Mouse (Mus musculus) stomach, embryonic 16.5 days (tissue): ENCODE data around the gene Smg9. TPM values are rescaled to one million over a fixed set of nuclear protein-coding genes. Genes with fewer than 3 reads are reported as not detected.
A peak's percentile ranks its signal among the peaks of the same experiment; 100 is the strongest.

Experiments
- ATAC-seq: fragments of 200-750 bp; cut with Nextera tagmentation; 2 replicates; pipeline ENCODE4 v1.8.0; 2017; ENCODE audit warnings: moderate number of reproducible peaks, moderate TSS enrichment; ENCODE audit not compliant: insufficient read depth, low FRiP score
- H3K27ac ChIP-seq: fragments of 300-500 bp; sonication (generic); 2 replicates; pipeline ENCODE4 v1.5.1; 2014; ENCODE audit warnings: low read length
- H3K27me3 ChIP-seq: fragments of 300-500 bp; sonication (generic); 2 replicates; pipeline ENCODE4 v1.6.1; 2014; ENCODE audit warnings: low read length, control low read depth, mixed read lengths; ENCODE audit not compliant: control insufficient read depth, insufficient read depth
- H3K36me3 ChIP-seq: fragments of 300-500 bp; sonication (generic); 2 replicates; pipeline ENCODE4 v1.6.1; 2014; ENCODE audit warnings: low read length; ENCODE audit not compliant: control insufficient read depth, insufficient read depth
- H3K4me1 ChIP-seq: fragments of 300-500 bp; sonication (generic); 2 replicates; pipeline ENCODE4 v1.6.1; 2014; ENCODE audit warnings: low read length, control low read depth, mixed read lengths; ENCODE audit not compliant: control insufficient read depth, insufficient read depth
- H3K4me2 ChIP-seq: fragments of 300-500 bp; sonication (generic); 2 replicates; pipeline ENCODE4 v1.6.1; 2014; ENCODE audit warnings: low read depth, low read length, mixed read lengths
- H3K4me3 ChIP-seq: fragments of 300-500 bp; sonication (generic); replicated peaks from 2 replicates; pipeline ENCODE4 v1.5.1; 2014; ENCODE audit warnings: mild to moderate bottlenecking, low read length
- H3K9ac ChIP-seq: fragments of 300-500 bp; sonication (generic); 2 replicates; pipeline ENCODE4 v1.6.1; 2014; ENCODE audit warnings: low read length
- H3K9me3 ChIP-seq: fragments of 300-500 bp; sonication (generic); replicated peaks from 2 replicates; pipeline ENCODE4 v1.6.1; 2016; ENCODE audit warnings: low read length, control low read depth; ENCODE audit not compliant: control insufficient read depth
- WGBS: fragments of 180-500 bp; shearing (Covaris S2); extraction: QIAGEN DNeasy Blood & Tissue Kit; methylation state at CpG from one replicate; pipeline ENCODE4 v1.1.7; 2014; 5-methylcytosine and 5-hydroxymethylcytosine counted together
- polyA plus RNA-seq: library from polyadenylated mRNA; unstranded; fragments of >200 nt; fragmentation: Nextera tagmentation; extraction: Ambion mirVana; gene quantifications from 2 replicates; pipeline ENCODE4 v1.2.1, GENCODE M21; 2015

Smg9 gene
- polyA plus RNA-seq, result 19.5 and 21.3 TPM in 2 replicates

DNA sequence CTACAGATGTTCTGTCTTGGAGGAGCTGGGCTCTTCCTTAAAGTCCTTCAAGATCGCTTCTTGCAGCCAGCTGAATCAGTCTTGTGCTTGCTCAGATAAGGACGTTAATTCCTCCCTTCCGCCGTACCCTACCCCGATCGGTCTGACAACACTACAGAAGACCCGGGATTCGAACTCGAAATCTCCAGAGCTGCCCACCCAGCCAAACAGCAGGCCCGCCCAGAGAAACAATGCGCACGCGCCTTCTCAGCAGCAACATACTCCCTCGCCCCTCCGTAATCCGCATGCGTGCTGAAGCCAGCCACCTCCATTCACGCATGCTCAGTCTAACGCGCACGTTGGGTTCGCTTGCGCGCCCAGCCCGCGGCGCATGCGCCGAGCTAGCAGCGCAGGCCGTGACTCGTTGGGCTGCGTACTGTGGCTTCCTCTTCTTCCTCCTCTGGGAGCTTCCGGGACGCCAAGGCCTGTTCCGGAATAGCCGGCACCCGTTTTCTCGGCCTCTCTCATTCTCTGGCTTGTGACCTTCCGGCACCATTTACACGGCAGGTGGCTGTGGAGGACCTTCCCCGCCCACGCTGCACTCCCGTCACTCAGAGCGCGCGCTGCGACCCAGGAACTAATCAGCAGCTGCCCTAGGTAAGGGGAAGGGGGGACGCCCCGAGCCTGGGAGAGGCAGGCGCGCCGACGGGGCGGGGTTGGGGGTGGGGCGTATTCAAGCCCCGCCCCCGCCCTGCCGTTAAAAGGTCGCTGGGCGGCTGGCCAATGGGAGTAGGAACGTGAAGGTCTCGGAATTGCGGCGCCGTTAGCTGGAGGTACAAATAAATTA is at the start of gene Smg9:
Gene Smg9 (plus strand): TSS at position 364 of the 826 bp plus-strand sequence.
- 2% methylated on average over 66 of the region's 66 CpGs for WGBS
- peaks cover 10% of the 10 kb centered on the region for H3K4me1 ChIP-seq
- peak within 1 kb of the TSS; percentile 65 for H3K4me3 ChIP-seq
- peak within 1 kb of the TSS; percentile 55 for H3K4me2 ChIP-seq
- H3K9me3 ChIP-seq, result peaks cover 4% of the 10 kb centered on the region; the same call in 1 of the 2 replicates
- no peaks in the 10 kb centered on the region for H3K27me3 ChIP-seq
- peak within 1 kb of the TSS; percentile 83 for H3K9ac ChIP-seq
- ATAC-seq, result peak; percentile 96
- peaks cover 10% of the 10 kb centered on the region; the same call in 1 of the 2 replicates for H3K36me3 ChIP-seq
- H3K27ac ChIP-seq, result peak within 1 kb of the TSS; percentile 97

DNA sequence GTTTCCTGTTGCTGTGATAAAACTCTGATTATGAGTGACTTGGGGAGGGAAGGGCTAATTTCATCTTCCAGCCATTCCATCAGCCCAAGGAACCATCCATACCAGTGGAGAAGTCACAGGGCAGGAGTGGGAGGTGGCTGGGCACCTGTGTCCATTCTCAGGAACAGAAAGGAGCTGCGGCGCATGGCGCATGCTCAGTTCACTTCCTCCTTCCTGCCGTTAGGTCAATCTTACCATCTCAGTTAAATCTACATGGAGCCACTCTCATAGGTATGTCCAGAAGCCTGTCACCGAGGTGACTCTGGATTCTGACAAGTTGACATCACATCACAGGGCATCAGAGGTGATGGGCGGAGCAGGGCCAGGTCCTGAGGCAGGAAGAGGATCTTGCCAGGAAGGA is 43.8 kb upstream of the Smg9 start:
- Histone ChIP-seq H3K4me3 (no peak overlapping the region), H3K36me3 (no peaks in the 10 kb centered on the region), H3K9ac (no peak overlapping the region), H3K4me1 (no peaks in the 10 kb centered on the region), H3K9me3 (no peaks in the 10 kb centered on the region; the same call in 1 of the 2 replicates), H3K27me3 (no peaks in the 10 kb centered on the region), H3K4me2 (no peak overlapping the region), H3K27ac (no peak overlapping the region)
- ATAC-seq, result no peak
- 81% methylated on average over 6 of the region's 6 CpGs for WGBS

DNA sequence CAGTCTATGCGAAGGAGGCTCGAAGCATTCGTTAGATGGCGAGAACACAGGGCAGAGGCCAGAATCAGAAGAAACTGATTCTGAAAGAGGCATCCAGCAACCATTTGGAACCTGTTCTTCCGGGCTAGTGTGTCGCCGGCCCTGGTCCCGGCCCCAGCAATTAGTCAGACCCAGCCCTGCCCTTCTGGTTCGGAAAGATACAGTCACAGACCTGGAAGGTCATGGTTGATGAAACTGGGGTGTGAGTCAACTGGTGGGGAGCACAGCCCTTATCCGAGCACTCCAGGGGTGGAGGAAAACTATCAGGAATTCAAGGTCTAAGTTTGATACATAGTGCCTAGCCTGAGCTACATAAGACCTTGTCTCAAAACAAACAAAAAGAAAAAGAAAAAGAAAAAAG is 43.3 kb upstream of the Smg9 start:
- H3K4me1 ChIP-seq, result no peaks in the 10 kb centered on the region
- H3K4me2 ChIP-seq, result no peak overlapping the region
- H3K9me3 ChIP-seq, result no peaks in the 10 kb centered on the region; the same call in 1 of the 2 replicates
- H3K9ac ChIP-seq, result no peak overlapping the region
- no peaks in the 10 kb centered on the region for H3K27me3 ChIP-seq
- H3K4me3 ChIP-seq, result no peak overlapping the region
- no peak for ATAC-seq
- 66% methylated on average over 10 of the region's 10 CpGs for WGBS
- H3K27ac ChIP-seq, result no peak overlapping the region
- H3K36me3 ChIP-seq, result no peaks in the 10 kb centered on the region

GRCm38 (mm10) chr7:24357899-24358298 is 41.5 kb upstream of the Smg9 start:
- H3K4me1 ChIP-seq, result no peaks in the 10 kb centered on the region
- H3K4me2 ChIP-seq, result no peak overlapping the region
- H3K4me3 ChIP-seq, result no peak overlapping the region
- ATAC-seq, result no peak
- 46% methylated on average over 4 of the region's 4 CpGs for WGBS
- no peak overlapping the region for H3K9ac ChIP-seq
- H3K27me3 ChIP-seq, result no peaks in the 10 kb centered on the region
- no peak overlapping the region for H3K27ac ChIP-seq
- no peaks in the 10 kb centered on the region; the same call in 1 of the 2 replicates for H3K9me3 ChIP-seq
- no peaks in the 10 kb centered on the region for H3K36me3 ChIP-seq

- no peak overlapping the region for H3K4me2 ChIP-seq
- no peak overlapping the region for H3K27ac ChIP-seq
- no peaks in the 10 kb centered on the region for H3K4me1 ChIP-seq
- H3K36me3 ChIP-seq, result no peaks in the 10 kb centered on the region
- WGBS, result 21% methylated on average over 9 of the region's 9 CpGs
- H3K9ac ChIP-seq, result no peak overlapping the region
- H3K27me3 ChIP-seq, result no peaks in the 10 kb centered on the region
- H3K9me3 ChIP-seq, result no peaks in the 10 kb centered on the region; the same call in 1 of the 2 replicates
- no peak overlapping the region for H3K4me3 ChIP-seq
- ATAC-seq, result no peak; the same call in 1 of the 2 replicates
Observed at GRCm38 (mm10) chr7:24359269-24359668, 40.1 kb upstream of the Smg9 start.

- Histone ChIP-seq H3K4me3 (no peak overlapping the region), H3K4me2 (no peak overlapping the region), H3K27ac (no peak overlapping the region), H3K9me3 (no peaks in the 10 kb centered on the region; the same call in 1 of the 2 replicates), H3K27me3 (no peaks in the 10 kb centered on the region), H3K4me1 (peaks cover 4% of the 10 kb centered on the region; the same call in 1 of the 2 replicates), H3K9ac (no peak overlapping the region), H3K36me3 (no peaks in the 10 kb centered on the region)
- no peak for ATAC-seq
- WGBS, result 68% methylated on average over 4 of the region's 4 CpGs
Observed at GRCm38 (mm10) chr7:24361001-24361400, 38.4 kb upstream of the Smg9 start.

DNA sequence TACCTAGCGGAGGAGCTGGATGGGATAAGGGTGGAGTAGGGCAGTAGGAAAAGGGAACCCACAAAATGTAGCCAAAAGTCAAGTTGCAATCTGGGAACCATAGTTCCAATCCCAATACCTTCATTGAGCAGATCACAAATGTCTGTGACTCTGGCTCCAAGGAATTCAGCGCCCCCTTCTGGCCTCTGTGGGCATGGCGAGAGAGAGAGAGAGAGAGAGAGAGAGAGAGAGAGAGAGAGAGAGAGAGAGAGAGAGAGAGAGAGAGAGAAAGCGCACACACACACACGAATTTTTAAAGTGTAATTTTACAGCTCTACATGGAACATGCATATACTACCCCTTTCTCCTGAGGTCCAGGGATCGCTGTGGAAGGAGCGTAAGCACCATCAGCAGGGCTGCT is 36.2 kb upstream of the Smg9 start:
- no peaks in the 10 kb centered on the region for H3K27me3 ChIP-seq
- no peaks in the 10 kb centered on the region for H3K36me3 ChIP-seq
- peaks cover 4% of the 10 kb centered on the region; the same call in 1 of the 2 replicates for H3K4me1 ChIP-seq
- H3K4me2 ChIP-seq, result no peak overlapping the region
- H3K9me3 ChIP-seq, result no peaks in the 10 kb centered on the region
- no peak for ATAC-seq
- H3K27ac ChIP-seq, result no peak overlapping the region
- 21% methylated on average over 7 of the region's 7 CpGs for WGBS
- no peak overlapping the region for H3K4me3 ChIP-seq
- H3K9ac ChIP-seq, result no peak overlapping the region

- peaks cover 4% of the 10 kb centered on the region; the same call in 1 of the 2 replicates for H3K4me1 ChIP-seq
- H3K27me3 ChIP-seq, result no peaks in the 10 kb centered on the region
- no peak overlapping the region for H3K4me3 ChIP-seq
- no peak overlapping the region for H3K27ac ChIP-seq
- H3K36me3 ChIP-seq, result no peaks in the 10 kb centered on the region
- H3K9me3 ChIP-seq, result no peaks in the 10 kb centered on the region
- ATAC-seq, result peak; percentile 71; the same call in 1 of the 2 replicates
- WGBS, result 22% methylated on average over 10 of the region's 10 CpGs
- peak overlapping the region; percentile 47; the same call in 1 of the 2 replicates for H3K9ac ChIP-seq
- no peak overlapping the region for H3K4me2 ChIP-seq
Observed at GRCm38 (mm10) chr7:24364827-24365226, 34.6 kb upstream of the Smg9 start.

DNA sequence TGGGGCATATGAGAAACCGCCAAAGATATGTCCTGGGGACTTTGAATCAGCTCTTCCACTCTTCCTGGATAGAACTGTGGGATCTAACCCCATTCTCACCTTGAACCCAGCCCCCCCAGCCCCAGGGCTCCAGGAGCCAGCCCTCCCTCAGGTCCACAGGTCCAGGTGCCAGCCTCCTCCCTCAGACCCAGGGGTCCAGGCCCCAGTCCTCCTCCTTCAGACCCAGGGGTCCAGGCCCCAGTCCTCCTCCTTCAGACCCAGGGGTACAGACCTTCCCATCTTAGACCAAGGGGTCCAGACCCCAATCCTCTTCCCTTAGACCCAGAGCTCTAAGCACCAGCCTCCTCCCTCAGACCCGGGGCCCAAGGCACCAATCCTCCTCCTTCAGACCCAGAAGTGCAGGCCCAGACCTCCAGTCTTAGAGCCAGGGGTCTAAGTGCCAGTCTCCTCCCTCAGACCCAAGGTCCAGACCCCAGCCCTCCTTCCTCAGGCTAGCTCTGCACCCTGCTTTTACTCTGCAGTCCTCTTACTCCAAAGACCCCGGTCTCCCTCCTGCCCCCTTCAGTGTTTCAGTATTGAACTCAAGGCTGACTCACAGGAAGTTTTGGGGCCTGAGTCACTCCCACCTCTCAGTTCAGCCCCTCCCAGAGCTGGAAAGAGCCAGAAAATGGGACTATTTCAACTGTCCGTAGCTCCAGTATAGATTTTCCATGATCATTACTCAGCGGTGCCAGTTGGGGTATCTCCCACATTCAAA is 34.0 kb upstream of the Smg9 start:
- no peaks in the 10 kb centered on the region for H3K27me3 ChIP-seq
- peak overlapping the region; percentile 47; the same call in 1 of the 2 replicates for H3K9ac ChIP-seq
- WGBS, result 72% methylated on average over 5 of the region's 5 CpGs
- H3K27ac ChIP-seq, result no peak overlapping the region
- no peak for ATAC-seq
- H3K9me3 ChIP-seq, result no peaks in the 10 kb centered on the region
- H3K4me2 ChIP-seq, result no peak overlapping the region
- H3K36me3 ChIP-seq, result no peaks in the 10 kb centered on the region
- no peak overlapping the region for H3K4me3 ChIP-seq
- peaks cover 9% of the 10 kb centered on the region for H3K4me1 ChIP-seq
